Mouse (Mus musculus) liver, postnatal 0 days (tissue): Measurements from ENCODE around the gene Fbn1. TPM values are rescaled to one million over a fixed set of nuclear protein-coding genes. Genes with fewer than 3 reads are reported as not detected.
A peak's percentile ranks its signal among the peaks of the same experiment; 100 is the strongest.

ENCODE experiments used
- ATAC-seq: fragments of 200-750 bp; cut with Nextera tagmentation; 2 replicates; pipeline ENCODE4 v1.8.0; 2017; ENCODE audit warnings: mild to moderate bottlenecking, moderate library complexity
- DNase-seq: peaks from one replicate; pipeline ENCODE4 v3.0.0-alpha.2; 2016
- H3K27ac ChIP-seq: fragments of 300-500 bp; sonication (generic); 2 replicates; pipeline ENCODE4 v1.5.1; 2014; ENCODE audit warnings: antibody characterized with exemption, moderate library complexity, mild to moderate bottlenecking, low read depth
- H3K27me3 ChIP-seq: fragments of 300-500 bp; sonication (generic); 2 replicates; pipeline ENCODE4 v1.6.1; 2014; ENCODE audit warnings: low read length, control low read depth, mixed read lengths; ENCODE audit not compliant: insufficient read depth
- H3K36me3 ChIP-seq: fragments of 300-500 bp; sonication (generic); replicated peaks from 2 replicates; pipeline ENCODE4 v1.6.1; 2014; ENCODE audit warnings: mild to moderate bottlenecking, control low read depth, low read length, moderate library complexity, mixed read lengths; ENCODE audit not compliant: insufficient read depth
- H3K4me1 ChIP-seq: fragments of 300-500 bp; sonication (generic); 2 replicates; pipeline ENCODE4 v1.6.1; 2014; ENCODE audit warnings: antibody characterized with exemption, mild to moderate bottlenecking, control low read depth; ENCODE audit not compliant: insufficient read depth
- H3K4me2 ChIP-seq: fragments of 300-500 bp; sonication (generic); 2 replicates; pipeline ENCODE4 v1.6.1; 2014; ENCODE audit warnings: low read depth, mild to moderate bottlenecking, low read length, moderate library complexity, mixed read lengths
- H3K4me3 ChIP-seq: fragments of 300-500 bp; sonication (generic); 2 replicates; pipeline ENCODE4 v1.5.1; 2014; ENCODE audit warnings: low read depth, low read length
- H3K9ac ChIP-seq: fragments of 300-500 bp; sonication (generic); replicated peaks from 2 replicates; pipeline ENCODE4 v1.6.1; 2014; ENCODE audit warnings: mild to moderate bottlenecking, moderate library complexity
- H3K9me3 ChIP-seq: fragments of 300-500 bp; sonication (generic); 2 replicates; pipeline ENCODE4 v1.6.1; 2016; ENCODE audit warnings: mild to moderate bottlenecking, control low read depth, low read length, mixed read lengths
- CTCF ChIP-seq: sonication (generic); IDR thresholded peaks from 2 replicates; pipeline ENCODE4 v1.5.1; 2016; ENCODE audit warnings: antibody characterized with exemption, low read depth
- EP300 ChIP-seq: IDR thresholded peaks from 2 replicates; pipeline ENCODE4 v1.6.1; 2016; ENCODE audit warnings: antibody characterized with exemption, low read depth, mild to moderate bottlenecking
- WGBS: fragments of 180-500 bp; shearing (Covaris S2); extraction: QIAGEN DNeasy Blood & Tissue Kit; methylation state at CpG from one replicate; pipeline ENCODE4 v1.1.7; 2014; ENCODE audit not compliant: insufficient replicate concordance; 5-methylcytosine and 5-hydroxymethylcytosine counted together
- polyA plus RNA-seq: library from polyadenylated mRNA; unstranded; fragments of >200 nt; fragmentation: Nextera tagmentation; extraction: Ambion mirVana; gene quantifications from 2 replicates; pipeline ENCODE4 v1.2.1, GENCODE M21; 2015

Fbn1 gene
- polyA plus RNA-seq, 1 experiment from 2014 or later, result 1.3 TPM

- ATAC-seq (peak; percentile 38; the same call in 1 of the 2 replicates), DNase-seq (no peak)
- 80% methylated on average over 14 of the region's 14 CpGs for WGBS
- no peak overlapping the region for H3K27ac ChIP-seq
- no peak overlapping the region for H3K9ac ChIP-seq
- no peaks in the 10 kb centered on the region for H3K4me1 ChIP-seq
- H3K9me3 ChIP-seq, result no peaks in the 10 kb centered on the region
- no peaks in the 10 kb centered on the region for H3K27me3 ChIP-seq
- TF ChIP-seq EP300 (no peak), CTCF (peak; percentile 75)
- H3K4me3 ChIP-seq, result no peak overlapping the region
- H3K4me2 ChIP-seq, result no peak overlapping the region
- H3K36me3 ChIP-seq, result peaks cover 33% of the 10 kb centered on the region
These were observed 248.3 kb downstream of the Fbn1 start for GRCm38 (mm10) chr2:125259230-125260120.

GRCm38 (mm10) chr2:125255886-125256285 lies 251.9 kb downstream of the Fbn1 start:
- TF ChIP-seq CTCF (no peak), EP300 (no peak)
- no peaks in the 10 kb centered on the region for H3K9me3 ChIP-seq
- no peak overlapping the region for H3K4me3 ChIP-seq
- DNase-seq (no peak), ATAC-seq (no peak)
- H3K27me3 ChIP-seq, result no peaks in the 10 kb centered on the region
- H3K4me2 ChIP-seq, result no peak overlapping the region
- H3K9ac ChIP-seq, result no peak overlapping the region
- peaks cover 61% of the 10 kb centered on the region for H3K36me3 ChIP-seq
- 73% methylated on average over 3 of the region's 3 CpGs for WGBS
- H3K27ac ChIP-seq, result no peak overlapping the region
- H3K4me1 ChIP-seq, result no peaks in the 10 kb centered on the region; the same call in 1 of the 2 replicates

- H3K4me3 ChIP-seq, result no peak overlapping the region
- no peak overlapping the region for H3K9ac ChIP-seq
- H3K36me3 ChIP-seq, result peaks cover 67% of the 10 kb centered on the region
- DNase-seq (no peak), ATAC-seq (no peak)
- H3K4me1 ChIP-seq, result peaks cover under 1% of the 10 kb centered on the region
- no peak overlapping the region for H3K4me2 ChIP-seq
- no peak overlapping the region for H3K27ac ChIP-seq
- WGBS, result 81% methylated on average over 3 of the region's 3 CpGs
- no peaks in the 10 kb centered on the region for H3K9me3 ChIP-seq
- no peak for TF ChIP-seq EP300
- TF ChIP-seq CTCF, result no peak
- H3K27me3 ChIP-seq, result no peaks in the 10 kb centered on the region
These were observed 253.2 kb downstream of the Fbn1 start for GRCm38 (mm10) chr2:125254630-125255029.

GRCm38 (mm10) chr2:125253699-125254098 lies 254.1 kb downstream of the Fbn1 start:
- Histone ChIP-seq H3K4me1 (peaks cover 4% of the 10 kb centered on the region), H3K9ac (no peak overlapping the region), H3K27ac (no peak overlapping the region), H3K4me3 (no peak overlapping the region), H3K36me3 (peaks cover 70% of the 10 kb centered on the region), H3K27me3 (no peaks in the 10 kb centered on the region), H3K4me2 (no peak overlapping the region), H3K9me3 (no peaks in the 10 kb centered on the region)
- no peak for DNase-seq
- no peak for ATAC-seq
- no peak for TF ChIP-seq EP300
- TF ChIP-seq CTCF, result no peak
- 89% methylated on average over 6 of the region's 6 CpGs for WGBS

GRCm38 (mm10) chr2:125252275-125252674 lies 255.5 kb downstream of the Fbn1 start:
- TF ChIP-seq CTCF (peak; percentile 75), EP300 (no peak)
- DNase-seq, result peak; percentile 65
- 57% methylated on average over 2 of the region's 2 CpGs for WGBS
- no peaks in the 10 kb centered on the region for H3K27me3 ChIP-seq
- H3K9ac ChIP-seq, result no peak overlapping the region
- H3K9me3 ChIP-seq, result no peaks in the 10 kb centered on the region
- H3K27ac ChIP-seq, result no peak overlapping the region
- H3K4me2 ChIP-seq, result no peak overlapping the region
- no peak for ATAC-seq
- peaks cover 61% of the 10 kb centered on the region for H3K36me3 ChIP-seq
- peaks cover 4% of the 10 kb centered on the region for H3K4me1 ChIP-seq
- H3K4me3 ChIP-seq, result no peak overlapping the region

GRCm38 (mm10) chr2:125251781-125252180 lies 256.0 kb downstream of the Fbn1 start:
- H3K36me3 ChIP-seq, result peaks cover 56% of the 10 kb centered on the region
- no peaks in the 10 kb centered on the region for H3K27me3 ChIP-seq
- H3K4me2 ChIP-seq, result no peak overlapping the region
- H3K27ac ChIP-seq, result no peak overlapping the region
- no peak for ATAC-seq
- H3K9ac ChIP-seq, result no peak overlapping the region
- H3K9me3 ChIP-seq, result no peaks in the 10 kb centered on the region
- peaks cover 4% of the 10 kb centered on the region for H3K4me1 ChIP-seq
- TF ChIP-seq CTCF (peak; percentile 50), EP300 (no peak)
- H3K4me3 ChIP-seq, result no peak overlapping the region
- WGBS, result 84% methylated on average over 4 of the region's 4 CpGs
- peak; percentile 39 for DNase-seq

Other genes with a start within 250 kb of the Fbn1 start
- 0.05 TPM in 1 of 2 replicates, not detected in the other for gene Gm9913, start 2.9 kb downstream of the Fbn1 start, polyA plus RNA-seq
- 1.8 and 2.4 TPM in 2 replicates for gene Cep152, start 117.1 kb upstream of the Fbn1 start, polyA plus RNA-seq
- 27.9 and 30.7 TPM in 2 replicates for gene Eid1, start 165.1 kb upstream of the Fbn1 start, polyA plus RNA-seq
- 0.26 and 0.32 TPM in 2 replicates for gene Shc4, start 216.2 kb upstream of the Fbn1 start, polyA plus RNA-seq